Mouse (Mus musculus): ENCODE data around the gene Stk26.

Gene Stk26

GRCm38 (mm10) chrX:50840847-50841560 is at the start of gene Stk26:
TSS of gene Stk26 (plus strand) at chrX:50841047.
- peak; percentile 55 for DNase-seq (ENCODE audit: extremely low spot score, low spot score)

GRCm38 (mm10) chrX:50793005-50793680 is 47.7 kb upstream of the Stk26 start:
- no peak for DNase-seq (ENCODE audit: extremely low spot score, low spot score)

- no peak for DNase-seq (ENCODE audit: extremely low spot score, low spot score)
Observed at GRCm38 (mm10) chrX:50797798-50798197, 43.0 kb upstream of the Stk26 start.

GRCm38 (mm10) chrX:50798571-50798970 is 42.3 kb upstream of the Stk26 start:
- DNase-seq (ENCODE audit: extremely low spot score, low spot score), result no peak

- DNase-seq (ENCODE audit: extremely low spot score, low spot score), result no peak
Observed at GRCm38 (mm10) chrX:50799656-50800188, 41.1 kb upstream of the Stk26 start.

- DNase-seq (ENCODE audit: extremely low spot score, low spot score), result no peak
Observed at GRCm38 (mm10) chrX:50805654-50806053, 35.2 kb upstream of the Stk26 start.

GRCm38 (mm10) chrX:50823856-50824255 is 17.0 kb upstream of the Stk26 start:
- no peak for DNase-seq (ENCODE audit: extremely low spot score, low spot score)

- DNase-seq (ENCODE audit: extremely low spot score, low spot score), result no peak
Observed at GRCm38 (mm10) chrX:50835592-50835991, 5.3 kb upstream of the Stk26 start.

GRCm38 (mm10) chrX:50836029-50836691 is 4.7 kb upstream of the Stk26 start:
- no peak for DNase-seq (ENCODE audit: extremely low spot score, low spot score)

- DNase-seq (ENCODE audit: extremely low spot score, low spot score), result no peak
Observed at GRCm38 (mm10) chrX:50841587-50841986, 740 bp downstream of the Stk26 start.

- no peak for DNase-seq (ENCODE audit: extremely low spot score, low spot score)
Observed at GRCm38 (mm10) chrX:50842046-50842445, 1.2 kb downstream of the Stk26 start.

GRCm38 (mm10) chrX:50850428-50851184 is 9.8 kb downstream of the Stk26 start:
- DNase-seq (ENCODE audit: extremely low spot score, low spot score), result no peak

- DNase-seq (ENCODE audit: extremely low spot score, low spot score), result no peak
Observed at GRCm38 (mm10) chrX:50863771-50864170, 22.9 kb downstream of the Stk26 start.

GRCm38 (mm10) chrX:50864734-50865133 is 23.9 kb downstream of the Stk26 start:
- no peak for DNase-seq (ENCODE audit: extremely low spot score, low spot score)

- no peak for DNase-seq (ENCODE audit: extremely low spot score, low spot score)
Observed at GRCm38 (mm10) chrX:50874246-50875002, 33.6 kb downstream of the Stk26 start.

- DNase-seq (ENCODE audit: extremely low spot score, low spot score), result no peak
Observed at GRCm38 (mm10) chrX:50887999-50888398, 47.2 kb downstream of the Stk26 start.

GRCm38 (mm10) chrX:50903497-50903896 is 62.6 kb downstream of the Stk26 start:
- no peak for DNase-seq (ENCODE audit: extremely low spot score, low spot score)

- DNase-seq (ENCODE audit: extremely low spot score, low spot score), result no peak
Observed at GRCm38 (mm10) chrX:50909915-50910314, 69.1 kb downstream of the Stk26 start.

- DNase-seq (ENCODE audit: extremely low spot score, low spot score), result peak; percentile 15
Observed at GRCm38 (mm10) chrX:50917389-50917788, 76.5 kb downstream of the Stk26 start.

GRCm38 (mm10) chrX:50918754-50919153 is 77.9 kb downstream of the Stk26 start:
- no peak for DNase-seq (ENCODE audit: extremely low spot score, low spot score)

Measured in neural tube, embryonic 10.5 days (tissue).